Mouse (Mus musculus): ENCODE results near the gene Dimt1.

GRCm38 (mm10) chr13:106913125-106913736, 33.7 kb upstream of the Dimt1 start:
- TF ChIP-seq CTCF (IDR thresholded peaks at IDR 0.05; ENCODE audit: insufficient read depth, low read depth, low read length), result no peak
- no peak for TF ChIP-seq POLR2A (IDR thresholded peaks at IDR 0.05; ENCODE audit: insufficient read depth, low read depth, low read length)

Data from olfactory bulb, adult 2 months (tissue).